ENCODE assay signal across 7 mouse cellular contexts in genomic region chr1:155006539-155007486, GRCm38 (mm10).
DNase-seq lines count a peak whose midpoint lies in the region; ATAC-seq lines count a peak whose summit lies in the region.

No protein-coding gene starts in this region.

- H3K4me1 ChIP-seq in midbrain, embryonic 14.5 days (ENCODE audit: control insufficient read depth, insufficient read depth, low read length) = no peaks in the 10 kb centered on the region; the same call in 1 of the 2 replicates

- peak; percentile 79 for ATAC-seq in midbrain, embryonic 14.5 days (ENCODE audit: low FRiP score, low TSS enrichment)

- intact Hi-C loops in gastrocnemius, postnatal 36 days (cut with DNase I) = loop anchor here (1.0 to 5.0 kb wide), 3 partner anchors 45 to 221 kb away; no protein-coding TSS in a partner anchor
- intact Hi-C loops in left cerebral cortex, postnatal 4 days (cut with DNase I) = loop anchor here (2.0 to 10.0 kb wide), 3 partner anchors 122 to 725 kb away; partner anchors contain the start of gene Cacna1e

- no peaks in the 10 kb centered on the region for H3K36me3 ChIP-seq in midbrain, embryonic 14.5 days (ENCODE audit: control insufficient read depth, insufficient read depth, low read length)

- H3K4me3 ChIP-seq in midbrain, embryonic 14.5 days (replicated peaks; ENCODE audit: low read depth, low read length) = no peak overlapping the region

- DNase-seq in adrenal gland, adult 18-20 months (ENCODE audit: low spot score in 2 of 2) = peak; percentile 80 to 86
- DNase-seq in embryo, embryonic 11 days = peak; percentile 89
- DNase-seq in gastrocnemius, postnatal 36 days = peak; percentile 63 to 85
- peak; percentile 70 for DNase-seq in kidney, adult 11 months
- peak; percentile 90 for DNase-seq in left cerebral cortex, postnatal 4 days
- peak; percentile 94 for DNase-seq in midbrain, embryonic 14.5 days
- DNase-seq in spleen, adult 12 weeks (ENCODE audit: low spot score) = peak; percentile 72

- no peak overlapping the region for H3K27ac ChIP-seq in midbrain, embryonic 14.5 days (replicated peaks; ENCODE audit: low read depth, low read length)

- H3K9me3 ChIP-seq in midbrain, embryonic 14.5 days (ENCODE audit: control insufficient read depth, low read length) = no peaks in the 10 kb centered on the region

- no peak overlapping the region for H3K9ac ChIP-seq in midbrain, embryonic 14.5 days (replicated peaks; ENCODE audit: low read length)

- H3K27me3 ChIP-seq in midbrain, embryonic 14.5 days (ENCODE audit: control insufficient read depth, insufficient read depth, low read length) = no peaks in the 10 kb centered on the region

- 17% methylated on average over 16 of the region's 16 CpGs for WGBS in midbrain, embryonic 14.5 days

- H3K4me2 ChIP-seq in midbrain, embryonic 14.5 days (ENCODE audit: low read length) = no peak overlapping the region
